Comparison of ENCODE assay signal across 9 mouse cellular contexts in the genomic region with DNA sequence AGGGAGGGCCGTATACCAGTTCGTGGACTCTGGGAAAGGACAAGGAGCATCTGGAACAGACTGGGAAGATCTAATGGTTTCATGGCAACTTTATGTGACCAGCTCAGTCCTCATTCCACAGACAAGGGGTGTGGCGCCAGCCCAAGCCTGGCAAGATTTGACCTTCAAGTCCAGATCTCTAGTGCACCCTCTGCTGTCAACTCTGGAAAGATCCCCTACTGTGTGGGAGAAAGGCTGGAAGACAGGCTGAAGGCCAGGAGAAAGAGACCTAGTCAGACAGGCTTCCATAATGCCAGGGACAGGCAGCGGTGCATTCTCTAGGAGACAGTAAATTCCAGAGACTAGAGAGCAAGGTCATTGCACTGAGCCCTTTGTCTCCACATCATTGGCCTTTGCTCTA. TPM values are rescaled to one million over a fixed set of nuclear protein-coding genes. Genes with fewer than 3 reads are reported as not detected.
DNase-seq lines count a peak whose midpoint lies in the region; ATAC-seq lines count a peak whose summit lies in the region.
"Had no signal": no experiment of that assay in that cellular context is flagged by ENCODE, and none has a peak within 500 bp of the region (broad histone marks: within the 10 kb centered on the region; RNA-seq: fewer than 3 reads in every experiment).

No protein-coding gene starts in this region.

- H3K4me2 ChIP-seq in heart, embryonic 14.5 days (ENCODE audit: low read length): peak overlapping the region; percentile 91
- peak overlapping the region; percentile 87 for H3K4me2 ChIP-seq in liver, embryonic 11.5 days

- peaks cover 10% of the 10 kb centered on the region; the same call in 1 of the 2 replicates for H3K27me3 ChIP-seq in heart, embryonic 14.5 days (ENCODE audit: control insufficient read depth, insufficient read depth, low read length)
- H3K27me3 ChIP-seq in liver, embryonic 11.5 days (replicated peaks; ENCODE audit: control insufficient read depth, insufficient read depth, low read length): peaks cover 7% of the 10 kb centered on the region

- peak overlapping the region; percentile 85; the same call in 1 of the 2 replicates for H3K9ac ChIP-seq in heart, embryonic 14.5 days (ENCODE audit: low read length)
- H3K9ac ChIP-seq in liver, embryonic 11.5 days (ENCODE audit: low read depth, low read length): peak overlapping the region; percentile 96

- intact Hi-C loops in gastrocnemius, postnatal 36 days (cut with DNase I): no loop called here

- ATAC-seq in heart, embryonic 14.5 days (ENCODE audit: insufficient number of reproducible peaks, insufficient read depth, low FRiP score, low read depth): no peak
- no peak for ATAC-seq in liver, embryonic 11.5 days (replicated peaks; ENCODE audit: low FRiP score)
- no peak for ATAC-seq in inflammation-experienced regulatory T-cells, adult 6 months
- ATAC-seq: CD4-positive, CD25-positive, alpha-beta regulatory T cell, adult 4 months had no signal

- 77% methylated on average over 4 of the region's 4 CpGs for WGBS in heart, embryonic 14.5 days
- 84% methylated on average over 4 of the region's 4 CpGs for WGBS in liver, embryonic 11.5 days

- H3K9me3 ChIP-seq in heart, embryonic 14.5 days (ENCODE audit: control insufficient read depth, low read length): no peaks in the 10 kb centered on the region
- H3K9me3 ChIP-seq in liver, embryonic 11.5 days (ENCODE audit: control insufficient read depth, low read length): no peaks in the 10 kb centered on the region

- H3K4me1 ChIP-seq in heart, embryonic 14.5 days (ENCODE audit: control insufficient read depth in 2 of 2, insufficient read depth in 2 of 2, low read length in 2 of 2): peaks cover 11 to 29% of the 10 kb centered on the region in 2 experiments; a peak in 3 of 4 replicates
- H3K4me1 ChIP-seq in liver, embryonic 11.5 days (replicated peaks; ENCODE audit: control insufficient read depth, insufficient read depth, low read length): peaks cover 35% of the 10 kb centered on the region

- H3K36me3 ChIP-seq in heart, embryonic 14.5 days (ENCODE audit: control insufficient read depth, insufficient read depth, low read length): no peaks in the 10 kb centered on the region
- H3K36me3 ChIP-seq in liver, embryonic 11.5 days (ENCODE audit: control insufficient read depth, insufficient read depth, low read length): no peaks in the 10 kb centered on the region

- peak overlapping the region in 1 of 2 experiments; percentile 71; a peak in 1 of 4 replicates for H3K4me3 ChIP-seq in heart, embryonic 14.5 days (ENCODE audit: control insufficient read depth in 1 of 2, insufficient read depth in 1 of 2, low read depth in 1 of 2, low read length in 2 of 2)
- H3K4me3 ChIP-seq in liver, embryonic 11.5 days (ENCODE audit: low read depth, low read length): peak overlapping the region; percentile 98

- H3K27ac ChIP-seq in heart, embryonic 14.5 days (replicated peaks in 1 of 2; ENCODE audit: control insufficient read depth in 1 of 2, insufficient read depth in 1 of 2, low read depth in 2 of 2, low read length in 2 of 2): peak overlapping the region in 1 of 2 experiments; percentile 87; a peak in 1 of 4 replicates
- peak overlapping the region; percentile 96 for H3K27ac ChIP-seq in liver, embryonic 11.5 days (ENCODE audit: low read depth, low read length)

- peak; percentile 33 for DNase-seq in gastrocnemius, adult 18-20 months (ENCODE audit: low spot score)
- no peak for DNase-seq in gastrocnemius, postnatal 36 days
- DNase-seq in adipocyte (ENCODE audit: low spot score): peak; percentile 12
- DNase-seq in liver, embryonic 11.5 days (ENCODE audit: low spot score): no peak
- DNase-seq in thymus, postnatal 4 days: no peak
- DNase-seq in urinary bladder, postnatal 36 days (ENCODE audit: low spot score in 2 of 2): no peak

RNA-seq across cellular contexts. Expression of a gene that starts 2.2 kb away (rescaled TPM):
- 10 to 100 TPM; 11.9 to 18.0 TPM for total RNA-seq in gastrocnemius, adult 18-20 months (2021)
- total RNA-seq in gastrocnemius, postnatal 36 days (2021): 10 to 100 TPM; 15.0 to 39.3 TPM
- 24.2 and 27.1 TPM in 2 replicates for polyA plus RNA-seq in heart, embryonic 14.5 days (2014; fragmentation: Nextera tagmentation; extraction: Ambion mirVana)
- 232 and 242 TPM in 2 replicates for polyA plus RNA-seq in liver, embryonic 11.5 days (2014; fragmentation: Nextera tagmentation; extraction: Ambion mirVana)
- under 1 TPM in 1 of 3 experiments, not detected in 2; 0.46 TPM for polyA plus RNA-seq in inflammation-experienced regulatory T-cells, adult 6 months (2017; shearing (Covaris generic))
- polyA plus RNA-seq: CD4-positive, CD25-positive, alpha-beta regulatory T cell, adult 4 months had no signal

Comparison
In these comparisons a context has a peak if more than half of its experiments do, and no peak if none do; other contexts are left out.
1. DNase-seq: peak in gastrocnemius, adult 18-20 months (single experiment) and adipocyte (single experiment); none in gastrocnemius, postnatal 36 days (0 of 2), liver, embryonic 11.5 days (single experiment), thymus, postnatal 4 days (single experiment) and urinary bladder, postnatal 36 days (0 of 2).
2. RNA of a gene that starts 2.2 kb away (polyA plus RNA-seq): 232 to 242 TPM in liver, embryonic 11.5 days and 24.2 to 27.1 TPM in heart, embryonic 14.5 days; 0.46 TPM in inflammation-experienced regulatory T-cells, adult 6 months; every median in the first group is over 10 times any median in the second.